Mouse (Mus musculus) myocyte (in vitro differentiated cells): ENCODE results near the gene Strip1. TPM values are rescaled to one million over a fixed set of nuclear protein-coding genes. Genes with fewer than 3 reads are reported as not detected.

Experiments used
- H3K27me3 ChIP-seq: one replicate; pipeline ENCODE4 v1.6.1; 2011; ENCODE audit not compliant: control insufficient read depth, insufficient read depth, insufficient read length
- H3K36me3 ChIP-seq: one replicate; pipeline ENCODE4 v1.6.1; 2011; ENCODE audit not compliant: control insufficient read depth, insufficient read depth
- H3K4me2 ChIP-seq: one replicate; pipeline ENCODE4 v1.6.1; 2011; ENCODE audit warnings: low read depth, control low read depth
- H3K4me3 ChIP-seq: one replicate; pipeline ENCODE4 v1.5.1; 2011; ENCODE audit warnings: mild to moderate bottlenecking, control low read depth, moderate library complexity
- H3K79me2 ChIP-seq: one replicate; pipeline ENCODE4 v1.6.1; 2011; ENCODE audit not compliant: control insufficient read depth, insufficient read depth
- H3ac ChIP-seq: one replicate; pipeline ENCODE4 v1.6.1; 2011; ENCODE audit not compliant: control insufficient read depth, insufficient read length
- CEBPB ChIP-seq: IDR thresholded peaks from 2 replicates; pipeline ENCODE4 v1.6.1; 2011; ENCODE audit warnings: mild to moderate bottlenecking, moderate library complexity; ENCODE audit not compliant: poor library complexity, insufficient read depth, severe bottlenecking
- E2F4 ChIP-seq: IDR thresholded peaks from one replicate; pipeline ENCODE4 v1.6.1; 2011; ENCODE audit warnings: mild to moderate bottlenecking, control low read depth, moderate library complexity; ENCODE audit not compliant: insufficient read depth
- MAX ChIP-seq: IDR thresholded peaks from one replicate; pipeline ENCODE4 v1.6.1; 2011; ENCODE audit warnings: low read depth, mild to moderate bottlenecking, control low read depth
- MYOD1 ChIP-seq, 3 experiments: IDR thresholded peaks; one replicate each; pipeline ENCODE4 v1.6.1; 2011; ENCODE audit warnings: control low read depth in 2 of 3, low read depth in 2 of 3, mild to moderate bottlenecking in 2 of 3, moderate library complexity in 1 of 3; ENCODE audit not compliant: insufficient read length in 2 of 3, control insufficient read depth in 1 of 3
- MYOG ChIP-seq, 3 experiments: IDR thresholded peaks; one replicate each; pipeline ENCODE4 v1.6.1; 2011; ENCODE audit warnings: control low read depth in 2 of 3, low read depth in 2 of 3, mild to moderate bottlenecking in 2 of 3; ENCODE audit not compliant: insufficient read length in 2 of 3, control insufficient read depth in 1 of 3, insufficient read depth in 1 of 3
- POLR2A ChIP-seq: IDR thresholded peaks from one replicate; pipeline ENCODE4 v1.6.1; 2011; ENCODE audit warnings: low read depth, mild to moderate bottlenecking, control low read depth, moderate library complexity; ENCODE audit not compliant: insufficient read length
- POLR2AphosphoS2 ChIP-seq: IDR thresholded peaks from one replicate; pipeline ENCODE4 v1.6.1; 2011; ENCODE audit warnings: low read depth, control low read depth; ENCODE audit not compliant: insufficient read length
- REST ChIP-seq: IDR thresholded peaks from one replicate; pipeline ENCODE4 v1.6.1; 2011; ENCODE audit warnings: mild to moderate bottlenecking, control low read depth, moderate library complexity; ENCODE audit not compliant: insufficient read depth, insufficient read length
- SRF ChIP-seq: IDR thresholded peaks from one replicate; pipeline ENCODE4 v1.6.1; 2011; ENCODE audit warnings: low read depth; ENCODE audit not compliant: control insufficient read depth, insufficient read length
- TCF12 ChIP-seq: IDR thresholded peaks from one replicate; pipeline ENCODE4 v1.6.1; 2011; ENCODE audit warnings: mild to moderate bottlenecking, control low read depth; ENCODE audit not compliant: poor library complexity, insufficient read depth, severe bottlenecking
- TCF3 ChIP-seq: IDR thresholded peaks from one replicate; pipeline ENCODE4 v1.6.1; 2011; ENCODE audit warnings: low read depth, control low read depth; ENCODE audit not compliant: insufficient read length
- USF1 ChIP-seq: IDR thresholded peaks from one replicate; pipeline ENCODE4 v1.6.1; 2011; ENCODE audit warnings: low read depth, mild to moderate bottlenecking, control low read depth, moderate library complexity
- polyA plus RNA-seq: library from polyadenylated mRNA; unstranded; fragments of >200 nt; fragmentation: generic; extraction: Trizol; gene quantifications from one replicate; pipeline ENCODE4 v1.2.1, GENCODE M21; 2012; ENCODE audit warnings: missing spikeins

Strip1 gene
- polyA plus RNA-seq, 1 experiment: 46.6 TPM

DNA sequence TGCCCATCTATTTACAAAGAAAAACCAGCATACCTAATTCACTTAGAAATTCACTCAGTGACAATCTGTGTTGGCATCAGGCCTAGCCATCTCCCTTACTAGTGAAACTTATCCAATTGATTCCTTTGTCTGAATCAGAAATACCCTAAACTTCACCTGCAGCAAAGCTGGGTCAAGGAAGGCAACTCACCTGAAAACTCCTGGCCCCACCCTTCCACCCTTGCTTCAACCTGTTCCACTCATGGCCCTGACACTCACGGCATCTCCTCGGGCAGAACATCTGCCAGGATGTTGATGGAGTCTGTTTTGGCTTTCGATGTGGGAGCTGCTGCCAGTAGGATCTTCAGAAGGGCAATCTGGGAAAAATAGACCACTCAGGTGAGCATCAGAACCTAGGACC is 13.7 kb downstream of the Strip1 start:
- TF ChIP-seq TCF3 (no peak), CEBPB (no peak), SRF (no peak)
- H3K36me3 ChIP-seq: peaks cover 68% of the 10 kb centered on the region
- no peaks in the 10 kb centered on the region for H3K79me2 ChIP-seq

DNA sequence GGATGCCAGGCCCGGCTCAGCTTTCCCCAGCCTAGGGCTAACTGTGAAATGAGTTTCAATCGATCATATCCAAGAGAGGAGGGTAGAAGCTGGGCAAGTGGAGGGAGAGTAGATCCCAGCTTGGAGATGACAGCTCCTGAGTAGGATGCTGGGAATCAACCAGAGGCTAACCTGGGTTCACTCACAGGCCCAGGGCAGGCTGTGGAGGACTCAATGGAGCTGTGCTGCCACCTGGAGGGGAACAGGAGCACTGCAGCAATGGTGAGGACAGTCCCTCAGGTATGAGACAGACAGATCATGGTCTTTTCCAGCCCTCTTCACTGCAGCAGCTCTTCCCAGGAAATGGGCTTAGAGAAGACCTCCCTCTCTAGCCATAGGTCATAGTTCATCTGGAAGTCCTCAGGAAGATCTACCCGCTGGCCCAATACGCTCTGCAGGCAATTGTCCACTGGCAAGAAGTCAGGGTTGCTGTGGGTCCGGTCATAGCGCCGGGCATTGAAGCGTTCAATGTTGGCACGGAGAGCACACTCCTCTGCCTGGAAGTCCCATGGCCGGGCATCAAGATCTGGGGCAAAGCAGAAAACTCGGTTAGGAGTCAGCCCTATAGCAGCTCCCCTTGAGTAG is 18.5 kb downstream of the Strip1 start:
- H3K79me2 ChIP-seq: no peaks in the 10 kb centered on the region
- H3K27me3 ChIP-seq: no peaks in the 10 kb centered on the region
- TF ChIP-seq MYOD1 (IDR thresholded peaks at IDR 0.05; ENCODE audit: control insufficient read depth in 1 of 3, insufficient read length in 2 of 3, low read depth in 2 of 3) (no peak), TCF12 (no peak), USF1 (no peak), POLR2A (no peak), TCF3 (no peak), MYOG (IDR thresholded peaks at IDR 0.05; ENCODE audit: control insufficient read depth in 1 of 3, insufficient read depth in 1 of 3, insufficient read length in 2 of 3, low read depth in 2 of 3) (no peak), SRF (no peak), POLR2AphosphoS2 (no peak)
- no peak overlapping the region for H3K4me3 ChIP-seq
- no peak overlapping the region for H3ac ChIP-seq
- peaks cover 44% of the 10 kb centered on the region for H3K36me3 ChIP-seq
- no peak overlapping the region for H3K4me2 ChIP-seq

More for the DNA sequence above, 13.7 kb downstream of the Strip1 start:
- Histone ChIP-seq H3K4me3 (no peak overlapping the region), H3K4me2 (no peak overlapping the region), H3ac (no peak overlapping the region), H3K27me3 (no peaks in the 10 kb centered on the region)

DNA sequence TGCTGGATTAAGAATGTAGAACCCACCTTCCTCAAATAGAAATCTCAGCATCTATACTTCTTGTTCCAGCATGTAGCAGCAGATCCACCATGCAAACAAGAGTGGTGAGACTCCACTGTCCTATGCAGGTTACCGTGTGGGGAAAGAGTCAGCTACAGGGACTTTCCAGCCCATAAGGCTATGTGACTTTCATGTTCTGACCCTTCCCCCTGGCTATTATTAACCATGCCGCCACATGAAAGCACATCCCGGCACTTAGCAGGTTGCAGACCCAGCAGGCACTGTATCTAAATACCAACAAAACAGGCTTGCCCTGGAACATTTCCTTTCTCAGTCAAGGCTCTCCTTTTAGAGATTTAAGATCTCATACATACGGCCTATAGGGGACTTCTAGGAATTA is 20.1 kb downstream of the Strip1 start:
- H3K36me3 ChIP-seq: peaks cover 33% of the 10 kb centered on the region

DNA sequence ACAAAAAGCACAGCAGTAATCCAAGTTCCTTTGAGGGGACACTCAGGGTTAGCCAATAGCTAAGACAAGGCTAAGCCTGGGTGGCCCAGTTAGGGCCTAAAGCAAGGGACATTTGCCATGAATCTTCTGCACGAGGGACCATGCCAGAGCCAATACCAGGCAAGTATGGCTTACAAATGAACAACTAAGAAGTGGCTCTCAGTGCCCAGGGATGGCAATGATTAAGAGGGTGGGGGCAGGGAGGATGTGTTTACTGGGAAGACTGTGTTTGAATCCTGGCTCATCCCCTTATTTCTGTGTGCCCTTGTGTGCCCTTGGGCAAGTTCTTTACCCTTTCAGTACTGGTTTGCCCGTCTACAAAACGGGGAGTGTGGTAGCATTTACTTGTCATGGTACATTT is 22.1 kb downstream of the Strip1 start:
- H3K36me3 ChIP-seq: peaks cover 16% of the 10 kb centered on the region
- H3ac ChIP-seq: no peak overlapping the region
- no peak for TF ChIP-seq POLR2AphosphoS2
- no peak for TF ChIP-seq MYOD1 (IDR thresholded peaks at IDR 0.05; ENCODE audit: control insufficient read depth in 1 of 3, insufficient read length in 2 of 3, low read depth in 2 of 3)
- no peak for TF ChIP-seq SRF
- TF ChIP-seq MAX: no peak
- TF ChIP-seq REST: no peak
- no peak for TF ChIP-seq CEBPB
- TF ChIP-seq TCF12: no peak
- no peak for TF ChIP-seq E2F4
- TF ChIP-seq POLR2A: no peak
- TF ChIP-seq MYOG (IDR thresholded peaks at IDR 0.05; ENCODE audit: control insufficient read depth in 1 of 3, insufficient read depth in 1 of 3, insufficient read length in 2 of 3, low read depth in 2 of 3): no peak
- no peak for TF ChIP-seq USF1
- TF ChIP-seq TCF3: no peak
- H3K79me2 ChIP-seq: no peaks in the 10 kb centered on the region
- peaks cover under 1% of the 10 kb centered on the region for H3K27me3 ChIP-seq
- no peak overlapping the region for H3K4me3 ChIP-seq
- H3K4me2 ChIP-seq: no peak overlapping the region

More for the DNA sequence above, 20.1 kb downstream of the Strip1 start:
- H3K4me2 ChIP-seq: no peak overlapping the region
- H3ac ChIP-seq: no peak overlapping the region
- no peak overlapping the region for H3K4me3 ChIP-seq
- H3K79me2 ChIP-seq: no peaks in the 10 kb centered on the region
- H3K27me3 ChIP-seq: no peaks in the 10 kb centered on the region
- TF ChIP-seq MYOG (IDR thresholded peaks at IDR 0.05; ENCODE audit: control insufficient read depth in 1 of 3, insufficient read depth in 1 of 3, insufficient read length in 2 of 3, low read depth in 2 of 3) (no peak), MYOD1 (IDR thresholded peaks at IDR 0.05; ENCODE audit: control insufficient read depth in 1 of 3, insufficient read length in 2 of 3, low read depth in 2 of 3) (no peak), TCF3 (no peak), E2F4 (no peak), REST (no peak), POLR2A (no peak), CEBPB (no peak), USF1 (no peak), TCF12 (no peak), SRF (no peak), MAX (no peak), POLR2AphosphoS2 (no peak)

DNA sequence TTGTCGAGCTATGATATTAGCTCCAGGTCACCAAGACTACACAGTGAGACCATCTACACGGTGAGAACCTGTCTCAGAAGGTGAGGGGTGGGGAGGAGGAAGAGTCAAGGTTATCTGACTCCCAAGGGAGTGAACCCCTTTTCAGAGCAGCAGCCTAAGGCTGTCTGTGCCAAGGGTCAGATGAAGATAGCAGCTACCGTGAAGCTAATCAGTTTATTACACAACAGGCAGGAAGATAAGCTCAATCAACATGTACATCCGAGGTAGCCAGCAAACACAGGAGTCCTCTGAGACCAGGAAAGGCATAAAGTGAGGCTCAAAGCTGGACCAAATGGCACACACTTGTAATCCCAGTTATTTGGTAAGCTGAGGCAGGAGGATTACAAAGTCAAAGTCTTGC is 22.7 kb downstream of the Strip1 start:
- Histone ChIP-seq H3K4me3 (no peak overlapping the region), H3K79me2 (no peaks in the 10 kb centered on the region), H3K27me3 (peaks cover 7% of the 10 kb centered on the region), H3ac (no peak overlapping the region), H3K4me2 (no peak overlapping the region), H3K36me3 (peaks cover 16% of the 10 kb centered on the region)
- no peak for TF ChIP-seq POLR2AphosphoS2
- no peak for TF ChIP-seq REST
- TF ChIP-seq CEBPB: no peak
- TF ChIP-seq MYOG (IDR thresholded peaks at IDR 0.05; ENCODE audit: control insufficient read depth in 1 of 3, insufficient read depth in 1 of 3, insufficient read length in 2 of 3, low read depth in 2 of 3): no peak
- TF ChIP-seq TCF12: no peak
- no peak for TF ChIP-seq POLR2A
- no peak for TF ChIP-seq MYOD1 (IDR thresholded peaks at IDR 0.05; ENCODE audit: control insufficient read depth in 1 of 3, insufficient read length in 2 of 3, low read depth in 2 of 3)
- TF ChIP-seq E2F4: no peak
- TF ChIP-seq SRF: no peak
- TF ChIP-seq MAX: no peak
- no peak for TF ChIP-seq USF1
- TF ChIP-seq TCF3: no peak
